Mouse (Mus musculus): ENCODE measurements around the gene Scml4. TPM values are rescaled to one million over a fixed set of nuclear protein-coding genes. Genes with fewer than 3 reads are reported as not detected.

Gene Scml4
- total RNA-seq, 4 experiments from 2014 or later = 0.69 to 1.9 (median 0.80) TPM

- no peak for DNase-seq (ENCODE audit: low spot score)
Observed at GRCm38 (mm10) chr10:42947336-42947735, 87.2 kb downstream of the Scml4 start.

GRCm38 (mm10) chr10:42950252-42950751 is 90.1 kb downstream of the Scml4 start:
- DNase-seq (ENCODE audit: low spot score) = no peak

- no peak for DNase-seq (ENCODE audit: low spot score)
Observed at GRCm38 (mm10) chr10:42951078-42952045, 91.2 kb downstream of the Scml4 start.

- no peak for DNase-seq (ENCODE audit: low spot score)
Observed at GRCm38 (mm10) chr10:42952046-42952420, 91.9 kb downstream of the Scml4 start.

- DNase-seq (ENCODE audit: low spot score) = no peak
Observed at GRCm38 (mm10) chr10:42953601-42954000, 93.4 kb downstream of the Scml4 start.

GRCm38 (mm10) chr10:42955205-42955604 is 95.0 kb downstream of the Scml4 start:
- DNase-seq (ENCODE audit: low spot score) = no peak

GRCm38 (mm10) chr10:42957881-42958651 is 97.9 kb downstream of the Scml4 start:
- peak; percentile 71 for DNase-seq (ENCODE audit: low spot score)

GRCm38 (mm10) chr10:42958686-42959085 is 98.5 kb downstream of the Scml4 start:
- no peak for DNase-seq (ENCODE audit: low spot score)

- peak; percentile 26 for DNase-seq (ENCODE audit: low spot score)
Observed at GRCm38 (mm10) chr10:42961771-42962170, 101.6 kb downstream of the Scml4 start.

GRCm38 (mm10) chr10:42962181-42962601 is 102.0 kb downstream of the Scml4 start:
- DNase-seq (ENCODE audit: low spot score) = peak; percentile 29

GRCm38 (mm10) chr10:42962655-42963054 is 102.5 kb downstream of the Scml4 start:
- DNase-seq (ENCODE audit: low spot score) = peak; percentile 72

GRCm38 (mm10) chr10:42963061-42963460 is 102.9 kb downstream of the Scml4 start:
- no peak for DNase-seq (ENCODE audit: low spot score)

- DNase-seq (ENCODE audit: low spot score) = no peak
Observed at GRCm38 (mm10) chr10:42968332-42968731, 108.2 kb downstream of the Scml4 start.

GRCm38 (mm10) chr10:42972504-42973172 is 112.5 kb downstream of the Scml4 start:
- DNase-seq (ENCODE audit: low spot score) = peak; percentile 46

GRCm38 (mm10) chr10:42973537-42973936 is 113.4 kb downstream of the Scml4 start:
- DNase-seq (ENCODE audit: low spot score) = no peak

GRCm38 (mm10) chr10:42976577-42976976 is 116.4 kb downstream of the Scml4 start:
- no peak for DNase-seq (ENCODE audit: low spot score)

GRCm38 (mm10) chr10:42978346-42978745 is 118.2 kb downstream of the Scml4 start:
- DNase-seq (ENCODE audit: low spot score) = no peak

- DNase-seq (ENCODE audit: low spot score) = no peak
Observed at GRCm38 (mm10) chr10:42980999-42981757, 121.0 kb downstream of the Scml4 start.

GRCm38 (mm10) chr10:42984886-42985285 is 124.7 kb downstream of the Scml4 start:
- no peak for DNase-seq (ENCODE audit: low spot score)

- DNase-seq (ENCODE audit: low spot score) = peak; percentile 36
Observed at GRCm38 (mm10) chr10:42987594-42988052, 127.5 kb downstream of the Scml4 start.

GRCm38 (mm10) chr10:42988627-42989026 is 128.5 kb downstream of the Scml4 start:
- no peak for DNase-seq (ENCODE audit: low spot score)
